Mouse (Mus musculus) myocyte (in vitro differentiated cells): Measurements from ENCODE around the gene Pawr.

Experiments
- POLR2A ChIP-seq: IDR thresholded peaks from one replicate; pipeline ENCODE4 v1.6.1; 2011; ENCODE audit warnings: low read depth, mild to moderate bottlenecking, control low read depth, moderate library complexity; ENCODE audit not compliant: insufficient read length
- USF1 ChIP-seq: IDR thresholded peaks from one replicate; pipeline ENCODE4 v1.6.1; 2011; ENCODE audit warnings: low read depth, mild to moderate bottlenecking, control low read depth, moderate library complexity

GRCm38 (mm10) chr10:108334096-108334495 lies 2.2 kb downstream of the Pawr start:
- TF ChIP-seq USF1 (no peak), POLR2A (no peak)
